22 mouse cellular contexts compared by ENCODE assay signal in genomic region chr5:147107276-147107675, GRCm38 (mm10).
"Had no signal": no experiment of that assay in that cellular context is flagged by ENCODE, and none has a peak within 500 bp of the region (broad histone marks: within the 10 kb centered on the region; RNA-seq: fewer than 3 reads in every experiment).

No protein-coding gene starts in this region.

- DNase-seq: kidney, postnatal 10 days; kidney, postnatal 36 days; liver; lung, adult 18-20 months; lung, postnatal 10 days; lung, postnatal 36 days; retina, postnatal 1 day; right cerebral cortex, postnatal 25 days; spleen, adult 18-20 months; thymus, postnatal 25 days had no signal

- H3K4me3 ChIP-seq: limb, embryonic 10.5 days; limb, embryonic 13.5 days; liver, embryonic 12.5 days; liver, embryonic 15.5 days; lung, embryonic 15.5 days; megakaryocyte, embryonic 14.5 days; midbrain, embryonic 10.5 days; midbrain, embryonic 13.5 days; myocyte; neural tube, embryonic 13.5 days; stomach, embryonic 15.5 days had no signal

- H3K27ac ChIP-seq: limb, embryonic 10.5 days; limb, embryonic 13.5 days; liver, embryonic 12.5 days; liver, embryonic 15.5 days; lung, embryonic 15.5 days; midbrain, embryonic 10.5 days; midbrain, embryonic 13.5 days; neural tube, embryonic 13.5 days; stomach, embryonic 15.5 days had no signal

- H3K4me1 ChIP-seq: limb, embryonic 10.5 days; limb, embryonic 13.5 days; liver, embryonic 12.5 days; liver, embryonic 15.5 days; lung, embryonic 15.5 days; megakaryocyte, embryonic 14.5 days; midbrain, embryonic 10.5 days; midbrain, embryonic 13.5 days; neural tube, embryonic 13.5 days; stomach, embryonic 15.5 days had no signal

- ATAC-seq: liver, embryonic 12.5 days; midbrain, embryonic 13.5 days; midbrain, embryonic 16.5 days had no signal

- H3K27me3 ChIP-seq: limb, embryonic 13.5 days; liver, embryonic 12.5 days; liver, embryonic 15.5 days; lung, embryonic 15.5 days; megakaryocyte, embryonic 14.5 days; midbrain, embryonic 13.5 days; neural tube, embryonic 13.5 days; stomach, embryonic 15.5 days had no signal
